Mouse (Mus musculus): Measurements from ENCODE around the gene Sprr2i. TPM values are rescaled to one million over a fixed set of nuclear protein-coding genes. Genes with fewer than 3 reads are reported as not detected.

The Sprr2i gene
- polyA plus RNA-seq, 1 experiment from 2014 or later: not detected

GRCm38 (mm10) chr3:92438689-92439088, 30.9 kb downstream of the Sprr2i start, which contains the start of gene Sprr1b:
TSS of gene Sprr1b (minus strand) at chr3:92438789.
- 87% methylated on average over 3 of the region's 3 CpGs for WGBS (ENCODE audit: insufficient replicate concordance)
- Histone ChIP-seq H3K9me3 (replicated peaks; ENCODE audit: control insufficient read depth, low read length) (no peaks in the 10 kb centered on the region), H3K27ac (ENCODE audit: low read depth, low read length) (no peak within 1 kb of the TSS), H3K9ac (ENCODE audit: low read depth, low read length) (no peak within 1 kb of the TSS), H3K36me3 (ENCODE audit: control insufficient read depth, insufficient read depth, low read length) (no peaks in the 10 kb centered on the region), H3K4me2 (no peak within 1 kb of the TSS), H3K4me3 (ENCODE audit: low read depth, low read length) (no peak within 1 kb of the TSS), H3K27me3 (ENCODE audit: control insufficient read depth, insufficient read depth, low read length) (no peaks in the 10 kb centered on the region), H3K4me1 (ENCODE audit: control insufficient read depth, insufficient read depth, low read length) (no peaks in the 10 kb centered on the region)
- ATAC-seq (replicated peaks; ENCODE audit: insufficient number of reproducible peaks, low FRiP score, low TSS enrichment): no peak

- Histone ChIP-seq H3K4me3 (ENCODE audit: low read depth, low read length) (no peak overlapping the region), H3K4me2 (no peak overlapping the region), H3K27ac (ENCODE audit: low read depth, low read length) (no peak overlapping the region), H3K36me3 (ENCODE audit: control insufficient read depth, insufficient read depth, low read length) (no peaks in the 10 kb centered on the region), H3K9me3 (replicated peaks; ENCODE audit: control insufficient read depth, low read length) (no peaks in the 10 kb centered on the region), H3K9ac (ENCODE audit: low read depth, low read length) (no peak overlapping the region), H3K27me3 (ENCODE audit: control insufficient read depth, insufficient read depth, low read length) (no peaks in the 10 kb centered on the region), H3K4me1 (ENCODE audit: control insufficient read depth, insufficient read depth, low read length) (no peaks in the 10 kb centered on the region)
- no peak for ATAC-seq (replicated peaks; ENCODE audit: insufficient number of reproducible peaks, low FRiP score, low TSS enrichment)
- 76% methylated on average over 3 of the region's 3 CpGs for WGBS (ENCODE audit: insufficient replicate concordance)
These were observed 32.4 kb downstream of the Sprr2i start for GRCm38 (mm10) chr3:92440177-92440576.

- H3K9me3 ChIP-seq (replicated peaks; ENCODE audit: control insufficient read depth, low read length): no peaks in the 10 kb centered on the region
- H3K27ac ChIP-seq (ENCODE audit: low read depth, low read length): no peak overlapping the region
- no peak overlapping the region for H3K9ac ChIP-seq (ENCODE audit: low read depth, low read length)
- H3K36me3 ChIP-seq (ENCODE audit: control insufficient read depth, insufficient read depth, low read length): no peaks in the 10 kb centered on the region
- ATAC-seq (replicated peaks; ENCODE audit: insufficient number of reproducible peaks, low FRiP score, low TSS enrichment): no peak
- H3K27me3 ChIP-seq (ENCODE audit: control insufficient read depth, insufficient read depth, low read length): no peaks in the 10 kb centered on the region
- H3K4me1 ChIP-seq (ENCODE audit: control insufficient read depth, insufficient read depth, low read length): no peaks in the 10 kb centered on the region
- no peak overlapping the region for H3K4me3 ChIP-seq (ENCODE audit: low read depth, low read length)
- H3K4me2 ChIP-seq: no peak overlapping the region
- 66% methylated on average over 5 of the region's 5 CpGs for WGBS (ENCODE audit: insufficient replicate concordance)
These were observed 47.4 kb downstream of the Sprr2i start for GRCm38 (mm10) chr3:92455151-92455550.

GRCm38 (mm10) chr3:92458620-92459019, 50.8 kb downstream of the Sprr2i start, which contains the start of gene Sprr3:
TSS of gene Sprr3 (minus strand) at chr3:92458720.
- Histone ChIP-seq H3K9me3 (replicated peaks; ENCODE audit: control insufficient read depth, low read length) (no peaks in the 10 kb centered on the region), H3K27me3 (ENCODE audit: control insufficient read depth, insufficient read depth, low read length) (no peaks in the 10 kb centered on the region), H3K9ac (ENCODE audit: low read depth, low read length) (no peak within 1 kb of the TSS), H3K4me2 (no peak within 1 kb of the TSS), H3K27ac (ENCODE audit: low read depth, low read length) (no peak within 1 kb of the TSS), H3K4me3 (ENCODE audit: low read depth, low read length) (no peak within 1 kb of the TSS), H3K36me3 (ENCODE audit: control insufficient read depth, insufficient read depth, low read length) (no peaks in the 10 kb centered on the region), H3K4me1 (ENCODE audit: control insufficient read depth, insufficient read depth, low read length) (no peaks in the 10 kb centered on the region)
- 69% methylated on average over 2 of the region's 2 CpGs for WGBS (ENCODE audit: insufficient replicate concordance)
- no peak for ATAC-seq (replicated peaks; ENCODE audit: insufficient number of reproducible peaks, low FRiP score, low TSS enrichment)

Other genes with a start within 250 kb of the Sprr2i start
- gene Sprr2a1, start 192.2 kb upstream of the Sprr2i start, polyA plus RNA-seq (2014; fragmentation: Nextera tagmentation; extraction: Ambion mirVana): not detected in 2 replicates
- 0.86 and 0.96 TPM in 2 replicates for gene Sprr2a2, start 192.1 kb upstream of the Sprr2i start, polyA plus RNA-seq (2014; fragmentation: Nextera tagmentation; extraction: Ambion mirVana)
- not detected in 2 replicates for gene Sprr2a3, start 122.6 kb upstream of the Sprr2i start, polyA plus RNA-seq (2014; fragmentation: Nextera tagmentation; extraction: Ambion mirVana)
- not detected in 2 replicates for gene Sprr2b, start 91.4 kb upstream of the Sprr2i start, polyA plus RNA-seq (2014; fragmentation: Nextera tagmentation; extraction: Ambion mirVana)
- gene Sprr2d, start 68.9 kb upstream of the Sprr2i start, polyA plus RNA-seq (2014; fragmentation: Nextera tagmentation; extraction: Ambion mirVana): not detected in 2 replicates
- gene Sprr2e, start 55.8 kb upstream of the Sprr2i start, polyA plus RNA-seq (2014; fragmentation: Nextera tagmentation; extraction: Ambion mirVana): not detected in 2 replicates
- gene Sprr2f, start 42.8 kb upstream of the Sprr2i start, polyA plus RNA-seq (2014; fragmentation: Nextera tagmentation; extraction: Ambion mirVana): not detected in 2 replicates
- not detected in 2 replicates for gene Sprr2h, start 22.3 kb upstream of the Sprr2i start, polyA plus RNA-seq (2014; fragmentation: Nextera tagmentation; extraction: Ambion mirVana)
- gene Sprr2j-ps, start 10.1 kb downstream of the Sprr2i start, polyA plus RNA-seq (2014; fragmentation: Nextera tagmentation; extraction: Ambion mirVana): not detected in 2 replicates
- gene Gm9774, start 21.4 kb downstream of the Sprr2i start, polyA plus RNA-seq (2014; fragmentation: Nextera tagmentation; extraction: Ambion mirVana): 5.3 and 5.4 TPM in 2 replicates
- not detected in 2 replicates for gene Sprr2k, start 24.6 kb downstream of the Sprr2i start, polyA plus RNA-seq (2014; fragmentation: Nextera tagmentation; extraction: Ambion mirVana)
- gene Sprr1b, start 30.8 kb downstream of the Sprr2i start, polyA plus RNA-seq (2014; fragmentation: Nextera tagmentation; extraction: Ambion mirVana): not detected in 2 replicates
- gene Sprr3, start 50.7 kb downstream of the Sprr2i start, polyA plus RNA-seq (2014; fragmentation: Nextera tagmentation; extraction: Ambion mirVana): not detected in 2 replicates
- 0.48 and 0.74 TPM in 2 replicates for gene Sprr1a, start 77.9 kb downstream of the Sprr2i start, polyA plus RNA-seq (2014; fragmentation: Nextera tagmentation; extraction: Ambion mirVana)
- gene Sprr4, start 92.5 kb downstream of the Sprr2i start, polyA plus RNA-seq (2014; fragmentation: Nextera tagmentation; extraction: Ambion mirVana): not detected in 2 replicates
- not detected in 2 replicates for gene 2310046K23Rik, start 126.5 kb downstream of the Sprr2i start, polyA plus RNA-seq (2014; fragmentation: Nextera tagmentation; extraction: Ambion mirVana)
- gene Ivl, start 165.7 kb downstream of the Sprr2i start, polyA plus RNA-seq (2014; fragmentation: Nextera tagmentation; extraction: Ambion mirVana): not detected in 2 replicates
- gene Smcp, start 181.0 kb downstream of the Sprr2i start, polyA plus RNA-seq (2014; fragmentation: Nextera tagmentation; extraction: Ambion mirVana): not detected in 2 replicates
- not detected in 2 replicates for gene 2210017I01Rik, start 199.5 kb downstream of the Sprr2i start, polyA plus RNA-seq (2014; fragmentation: Nextera tagmentation; extraction: Ambion mirVana)
- not detected in 2 replicates for gene Lce6a, start 213.7 kb downstream of the Sprr2i start, polyA plus RNA-seq (2014; fragmentation: Nextera tagmentation; extraction: Ambion mirVana)
- gene Lce1a1, start 240.3 kb downstream of the Sprr2i start, polyA plus RNA-seq (2014; fragmentation: Nextera tagmentation; extraction: Ambion mirVana): not detected in 2 replicates
- not detected in 2 replicates for gene Lce1b, start 248.9 kb downstream of the Sprr2i start, polyA plus RNA-seq (2014; fragmentation: Nextera tagmentation; extraction: Ambion mirVana)